Mouse (Mus musculus): Measurements from ENCODE around the gene Aga.
"Not testable (repeated sequence)": the region's sequence is repeated elsewhere in the genome, so short reads cannot be mapped to it uniquely, and the experiment has no call there.

The Aga gene

GRCm38 (mm10) chr8:53511551-53512127 lies at the start of gene Aga:
TSS of gene Aga (plus strand) at chr8:53511727.
- peak; percentile 88 for DNase-seq (ENCODE audit: extremely low spot score)

GRCm38 (mm10) chr8:53489063-53489462 lies 22.5 kb upstream of the Aga start:
- no peak for DNase-seq (ENCODE audit: extremely low spot score)

GRCm38 (mm10) chr8:53496216-53496615 lies 15.3 kb upstream of the Aga start:
- no peak for DNase-seq (ENCODE audit: extremely low spot score)

- no peak for DNase-seq (ENCODE audit: extremely low spot score)
Observed at GRCm38 (mm10) chr8:53496885-53497326, 14.6 kb upstream of the Aga start.

GRCm38 (mm10) chr8:53538049-53538448 lies 26.5 kb downstream of the Aga start:
- not testable (repeated sequence) for DNase-seq (ENCODE audit: extremely low spot score)

- DNase-seq (ENCODE audit: extremely low spot score): no peak
Observed at GRCm38 (mm10) chr8:53539585-53539984, 28.1 kb downstream of the Aga start.

- no peak for DNase-seq (ENCODE audit: extremely low spot score)
Observed at GRCm38 (mm10) chr8:53562441-53563040, 51.0 kb downstream of the Aga start.

- DNase-seq (ENCODE audit: extremely low spot score): no peak
Observed at GRCm38 (mm10) chr8:53566223-53566622, 54.7 kb downstream of the Aga start.
